Mouse (Mus musculus) leukemia stem cell, adult 10-12 weeks (primary cell): ENCODE results near the gene Olfr1220. TPM values are rescaled to one million over a fixed set of nuclear protein-coding genes. Genes with fewer than 3 reads are reported as not detected.

Source experiments
- polyA plus RNA-seq: library from polyadenylated mRNA; stranded (reverse); fragments of >175 nt; gene quantifications from 2 replicates; pipeline ENCODE4 v1.2.3, GENCODE M21; 2012; ENCODE audit warnings: low replicate concordance

Olfr1220 gene
- polyA plus RNA-seq, result not detected in 2 replicates

GRCm38 (mm10) chr2:89106735-89107134 lies at the start of gene Olfr1220:
Gene Olfr1220 (minus strand): TSS chr2:89106835.

GRCm38 (mm10) chr2:89151460-89151859 lies 44.8 kb upstream of the Olfr1220 start, which contains the start of gene Olfr1223:
Gene Olfr1223 (minus strand): TSS chr2:89151560.

GRCm38 (mm10) chr2:89132954-89133353 lies 26.3 kb upstream of the Olfr1220 start, which contains the start of gene Olfr1222:
Gene Olfr1222 (minus strand): TSS chr2:89133054.

GRCm38 (mm10) chr2:89117183-89117582 lies 10.5 kb upstream of the Olfr1220 start, which contains the start of gene Olfr1221:
Gene Olfr1221 (minus strand): TSS chr2:89117283.

GRCm38 (mm10) chr2:89083413-89083812 lies 23.2 kb downstream of the Olfr1220 start, which contains the start of gene Olfr1219:
Gene Olfr1219 (minus strand): TSS chr2:89083513.

GRCm38 (mm10) chr2:89061087-89061486 lies 45.5 kb downstream of the Olfr1220 start, which contains the start of gene Olfr1218:
Gene Olfr1218 (minus strand): TSS chr2:89061187.

Other genes starting within 250 kb of the Olfr1220 start
- not detected in 2 replicates for gene Olfr1206, start 243.6 kb downstream of the Olfr1220 start, polyA plus RNA-seq
- not detected in 2 replicates for gene Olfr1208, start 204.5 kb downstream of the Olfr1220 start, polyA plus RNA-seq
- not detected in 2 replicates for gene Olfr1209, start 191.7 kb downstream of the Olfr1220 start, polyA plus RNA-seq
- not detected in 2 replicates for gene Olfr1211, start 168.7 kb downstream of the Olfr1220 start, polyA plus RNA-seq
- gene Olfr1212, start 152.9 kb downstream of the Olfr1220 start, polyA plus RNA-seq, result 0.33 TPM in 1 of 2 replicates, not detected in the other
- not detected in 2 replicates for gene Gm13762, start 126.6 kb downstream of the Olfr1220 start, polyA plus RNA-seq
- gene Olfr1214, start 114.2 kb downstream of the Olfr1220 start, polyA plus RNA-seq, result not detected in 2 replicates
- gene Olfr1215, start 99.9 kb downstream of the Olfr1220 start, polyA plus RNA-seq, result not detected in 2 replicates
- gene Olfr1216, start 88.5 kb downstream of the Olfr1220 start, polyA plus RNA-seq, result not detected in 2 replicates
- not detected in 2 replicates for gene Olfr1217, start 74.8 kb downstream of the Olfr1220 start, polyA plus RNA-seq
- not detected in 2 replicates for gene Olfr1218, start 45.6 kb downstream of the Olfr1220 start, polyA plus RNA-seq
- gene Olfr1219, start 23.3 kb downstream of the Olfr1220 start, polyA plus RNA-seq, result not detected in 2 replicates
- not detected in 2 replicates for gene Olfr1221, start 10.4 kb upstream of the Olfr1220 start, polyA plus RNA-seq
- not detected in 2 replicates for gene Olfr1222, start 26.2 kb upstream of the Olfr1220 start, polyA plus RNA-seq
- not detected in 2 replicates for gene Olfr1223, start 44.7 kb upstream of the Olfr1220 start, polyA plus RNA-seq
- 0.26 TPM in 1 of 2 replicates, not detected in the other for gene Olfr1224-ps1, start 57.3 kb upstream of the Olfr1220 start, polyA plus RNA-seq
- not detected in 2 replicates for gene Olfr1225, start 67.8 kb upstream of the Olfr1220 start, polyA plus RNA-seq
- gene Olfr1226, start 93.2 kb upstream of the Olfr1220 start, polyA plus RNA-seq, result not detected in 2 replicates
- gene Olfr1228, start 147.2 kb upstream of the Olfr1220 start, polyA plus RNA-seq, result not detected in 2 replicates
- gene Olfr1229, start 181.2 kb upstream of the Olfr1220 start, polyA plus RNA-seq, result not detected in 2 replicates
- not detected in 2 replicates for gene Olfr1230, start 190.4 kb upstream of the Olfr1220 start, polyA plus RNA-seq
- 0.39 TPM in 1 of 2 replicates, not detected in the other for gene Olfr1231, start 200.2 kb upstream of the Olfr1220 start, polyA plus RNA-seq
- not detected in 2 replicates for gene Olfr1232, start 222.8 kb upstream of the Olfr1220 start, polyA plus RNA-seq
- not detected in 2 replicates for gene Olfr1233, start 235.6 kb upstream of the Olfr1220 start, polyA plus RNA-seq